Mouse (Mus musculus): ENCODE measurements around the gene Prpf6. TPM values are rescaled to one million over a fixed set of nuclear protein-coding genes. Genes with fewer than 3 reads are reported as not detected.
A peak's percentile ranks its signal among the peaks of the same experiment; 100 is the strongest.

Gene Prpf6
- polyA plus RNA-seq, 1 experiment from 2014 or later = 32.3 TPM

GRCm38 (mm10) chr2:181677096-181677754 is 85.6 kb downstream of the Prpf6 start:
- peak; percentile 64 for DNase-seq (ENCODE audit: low spot score)
- 58% methylated on average over 5 of the region's 5 CpGs for WGBS

GRCm38 (mm10) chr2:181677755-181678098 is 86.1 kb downstream of the Prpf6 start:
- 32% methylated on average over 3 of the region's 3 CpGs for WGBS
- H3K4me2 ChIP-seq (replicated peaks; ENCODE audit: low read depth, low read length) = no peak overlapping the region
- ATAC-seq (peak; percentile 45), DNase-seq (ENCODE audit: low spot score) (peak; percentile 32)
- no peaks in the 10 kb centered on the region for H3K36me3 ChIP-seq (ENCODE audit: insufficient read depth, low read length)
- TF ChIP-seq EP300 (IDR thresholded peaks at IDR 0.05) (peak; percentile 24), CTCF (IDR thresholded peaks at IDR 0.05) (no peak; the same call in 1 of the 2 replicates)
- H3K4me3 ChIP-seq (ENCODE audit: low read depth, low read length) = no peak overlapping the region
- H3K27me3 ChIP-seq (replicated peaks; ENCODE audit: insufficient read depth, low read length) = 0 out of 2 replicates have a peak, but pooled peaks cover under 1% of the 10 kb centered on the region
- H3K27ac ChIP-seq (ENCODE audit: low read length) = peak overlapping the region; percentile 75
- H3K4me1 ChIP-seq (ENCODE audit: insufficient read depth, low read depth, low read length) = peaks cover 5% of the 10 kb centered on the region; the same call in 1 of the 2 replicates
- no peaks in the 10 kb centered on the region for H3K9me3 ChIP-seq (ENCODE audit: low read length)
- no peak overlapping the region for H3K9ac ChIP-seq (replicated peaks; ENCODE audit: low read depth)

More at GRCm38 (mm10) chr2:181677096-181677754, 85.6 kb downstream of the Prpf6 start:
- no peaks in the 10 kb centered on the region for H3K36me3 ChIP-seq (ENCODE audit: insufficient read depth, low read length)
- H3K9me3 ChIP-seq (ENCODE audit: low read length) = no peaks in the 10 kb centered on the region
- peak overlapping the region; percentile 76 for H3K27ac ChIP-seq (ENCODE audit: low read length)
- H3K4me3 ChIP-seq (ENCODE audit: low read depth, low read length) = no peak overlapping the region
- H3K9ac ChIP-seq (replicated peaks; ENCODE audit: low read depth) = no peak overlapping the region
- peak; percentile 60 for ATAC-seq
- peaks cover 5% of the 10 kb centered on the region; the same call in 1 of the 2 replicates for H3K4me1 ChIP-seq (ENCODE audit: insufficient read depth, low read depth, low read length)
- no peak overlapping the region for H3K4me2 ChIP-seq (replicated peaks; ENCODE audit: low read depth, low read length)
- H3K27me3 ChIP-seq (replicated peaks; ENCODE audit: insufficient read depth, low read length) = peaks cover 5% of the 10 kb centered on the region; the same call in 1 of the 2 replicates
- peak; percentile 60 for TF ChIP-seq EP300 (IDR thresholded peaks at IDR 0.05)
- TF ChIP-seq CTCF (IDR thresholded peaks at IDR 0.05) = peak; percentile 66

GRCm38 (mm10) chr2:181678780-181679179 is 87.1 kb downstream of the Prpf6 start:
- Histone ChIP-seq H3K9me3 (ENCODE audit: low read length) (no peaks in the 10 kb centered on the region), H3K36me3 (ENCODE audit: insufficient read depth, low read length) (no peaks in the 10 kb centered on the region), H3K4me2 (replicated peaks; ENCODE audit: low read depth, low read length) (no peak overlapping the region), H3K9ac (replicated peaks; ENCODE audit: low read depth) (no peak overlapping the region), H3K27ac (ENCODE audit: low read length) (no peak overlapping the region), H3K4me1 (ENCODE audit: insufficient read depth, low read depth, low read length) (peaks cover 5% of the 10 kb centered on the region; the same call in 1 of the 2 replicates), H3K27me3 (replicated peaks; ENCODE audit: insufficient read depth, low read length) (no peaks in the 10 kb centered on the region), H3K4me3 (ENCODE audit: low read depth, low read length) (no peak overlapping the region)
- DNase-seq (ENCODE audit: low spot score) (peak; percentile 94), ATAC-seq (peak; percentile 71)
- 43% methylated on average over 1 of the region's 1 CpGs for whole genome bisulfite sequencing
- peak; percentile 99 for TF ChIP-seq CTCF (IDR thresholded peaks at IDR 0.05)
- TF ChIP-seq EP300 (IDR thresholded peaks at IDR 0.05) = no peak

- Histone ChIP-seq H3K4me1 (ENCODE audit: insufficient read depth, low read depth, low read length) (peaks cover 5% of the 10 kb centered on the region; the same call in 1 of the 2 replicates), H3K4me2 (replicated peaks; ENCODE audit: low read depth, low read length) (peak within 1 kb of the TSS; percentile 98), H3K36me3 (ENCODE audit: insufficient read depth, low read length) (no peaks in the 10 kb centered on the region), H3K9ac (replicated peaks; ENCODE audit: low read depth) (peak within 1 kb of the TSS; percentile 63), H3K27me3 (replicated peaks; ENCODE audit: insufficient read depth, low read length) (no peaks in the 10 kb centered on the region), H3K9me3 (ENCODE audit: low read length) (no peaks in the 10 kb centered on the region), H3K4me3 (ENCODE audit: low read depth, low read length) (peak within 1 kb of the TSS; percentile 59), H3K27ac (ENCODE audit: low read length) (no peak within 1 kb of the TSS)
- peak; percentile 36 for TF ChIP-seq CTCF (IDR thresholded peaks at IDR 0.05)
- no peak for TF ChIP-seq EP300 (IDR thresholded peaks at IDR 0.05)
- under 1% methylated on average over 53 of the region's 69 CpGs for WGBS
- DNase-seq (ENCODE audit: low spot score) = peak; percentile 82
- peak; percentile 48 for ATAC-seq
Observed at GRCm38 (mm10) chr2:181679951-181680715, 88.5 kb downstream of the Prpf6 start, which contains the start of gene Tcea2. TSS of gene Tcea2 (plus strand) at chr2:181680310.

GRCm38 (mm10) chr2:181680716-181681117 is 89.0 kb downstream of the Prpf6 start:
- Histone ChIP-seq H3K4me2 (replicated peaks; ENCODE audit: low read depth, low read length) (peak overlapping the region; percentile 98), H3K4me1 (ENCODE audit: insufficient read depth, low read depth, low read length) (no peaks in the 10 kb centered on the region; the same call in 1 of the 2 replicates), H3K4me3 (ENCODE audit: low read depth, low read length) (peak overlapping the region; percentile 59), H3K9ac (replicated peaks; ENCODE audit: low read depth) (peak overlapping the region; percentile 63), H3K27me3 (replicated peaks; ENCODE audit: insufficient read depth, low read length) (no peaks in the 10 kb centered on the region), H3K9me3 (ENCODE audit: low read length) (no peaks in the 10 kb centered on the region), H3K36me3 (ENCODE audit: insufficient read depth, low read length) (no peaks in the 10 kb centered on the region), H3K27ac (ENCODE audit: low read length) (no peak overlapping the region)
- ATAC-seq (no peak), DNase-seq (ENCODE audit: low spot score) (no peak)
- TF ChIP-seq CTCF (IDR thresholded peaks at IDR 0.05) (no peak), EP300 (IDR thresholded peaks at IDR 0.05) (no peak)
- 14% methylated on average over 7 of the region's 7 CpGs for WGBS

GRCm38 (mm10) chr2:181681978-181682377 is 90.3 kb downstream of the Prpf6 start:
- DNase-seq (ENCODE audit: low spot score) (no peak), ATAC-seq (no peak)
- no peaks in the 10 kb centered on the region for H3K9me3 ChIP-seq (ENCODE audit: low read length)
- no peaks in the 10 kb centered on the region; the same call in 1 of the 2 replicates for H3K4me1 ChIP-seq (ENCODE audit: insufficient read depth, low read depth, low read length)
- no peak overlapping the region for H3K4me2 ChIP-seq (replicated peaks; ENCODE audit: low read depth, low read length)
- H3K36me3 ChIP-seq (ENCODE audit: insufficient read depth, low read length) = no peaks in the 10 kb centered on the region
- 54% methylated on average over 1 of the region's 1 CpGs for WGBS
- no peak overlapping the region for H3K9ac ChIP-seq (replicated peaks; ENCODE audit: low read depth)
- no peak for TF ChIP-seq CTCF (IDR thresholded peaks at IDR 0.05)
- no peak for TF ChIP-seq EP300 (IDR thresholded peaks at IDR 0.05)
- H3K27ac ChIP-seq (ENCODE audit: low read length) = no peak overlapping the region
- no peak overlapping the region for H3K4me3 ChIP-seq (ENCODE audit: low read depth, low read length)
- H3K27me3 ChIP-seq (replicated peaks; ENCODE audit: insufficient read depth, low read length) = no peaks in the 10 kb centered on the region

Data from lung, postnatal 0 days (tissue).